Mouse (Mus musculus): ENCODE results near the gene Tmem110. TPM values are rescaled to one million over a fixed set of nuclear protein-coding genes. Genes with fewer than 3 reads are reported as not detected.

Gene Tmem110
- total RNA-seq, 2 experiments from 2014 or later = 7.5 to 8.5 TPM

Other genes with a start within 250 kb of the Tmem110 start
- gene Prkcd, start 199.4 kb upstream of the Tmem110 start, total RNA-seq (2021) = 1 to 10 TPM; 7.8 to 9.1 TPM
- 1 to 10 TPM; 5.5 to 6.7 TPM for gene Rft1, start 171.2 kb upstream of the Tmem110 start, total RNA-seq (2021)
- 1 to 10 TPM; 7.4 to 7.9 TPM for gene Sfmbt1, start 110.7 kb upstream of the Tmem110 start, total RNA-seq (2021)
- 10 to 100 TPM; 74.0 to 90.1 TPM for gene Mustn1, start 53.6 kb downstream of the Tmem110 start, total RNA-seq (2021)
- gene Itih4, start 60.9 kb downstream of the Tmem110 start, total RNA-seq (2021) = not detected
- gene Itih3, start 98.2 kb downstream of the Tmem110 start, total RNA-seq (2021) = under 1 TPM; 0.13 to 0.18 TPM
- not detected for gene Itih1, start 117.7 kb downstream of the Tmem110 start, total RNA-seq (2021)
- gene Nek4, start 125.8 kb downstream of the Tmem110 start, total RNA-seq (2021) = 1 to 10 TPM; 4.0 to 4.2 TPM
- gene Glt8d1, start 175.8 kb downstream of the Tmem110 start, total RNA-seq (2021) = 10 to 100 TPM; 14.1 to 15.0 TPM
- gene Spcs1, start 176.1 kb downstream of the Tmem110 start, total RNA-seq (2021) = 100 to 1,000 TPM; 127 to 146 TPM
- gene Pbrm1, start 193.5 kb downstream of the Tmem110 start, total RNA-seq (2021) = 10 to 100 TPM; 49.4 to 51.6 TPM
- 10 to 100 TPM; 27.3 to 39.3 TPM for gene Gnl3, start 193.6 kb downstream of the Tmem110 start, total RNA-seq (2021)

Data from gastrocnemius, postnatal 14 days (tissue).